Mouse (Mus musculus) neutrophil, adult 5-6 weeks (primary cell): Measurements from ENCODE around the gene Rnf5. TPM values are rescaled to one million over a fixed set of nuclear protein-coding genes. Genes with fewer than 3 reads are reported as not detected.

Experiments
- ATAC-seq: fragments of 151-379, 151-347 bp; 2 replicates; pipeline ENCODE4 v1.8.0; 2017; ENCODE audit warnings: mild to moderate bottlenecking, moderate TSS enrichment; ENCODE audit not compliant: insufficient number of reproducible peaks, poor library complexity, low FRiP score, severe bottlenecking; ENCODE audit errors: extremely low read depth
- total RNA-seq: library from RNA; stranded (forward); fragments of 200-1000 nt; gene quantifications from 2 replicates; pipeline ENCODE4 v1.2.3, GENCODE M21; 2017

The Rnf5 gene
- total RNA-seq, 1 experiment from 2014 or later = 15.9 TPM

- ATAC-seq = no peak
Observed at GRCm38 (mm10) chr17:34637459-34637858, 34.0 kb upstream of the Rnf5 start.

DNA sequence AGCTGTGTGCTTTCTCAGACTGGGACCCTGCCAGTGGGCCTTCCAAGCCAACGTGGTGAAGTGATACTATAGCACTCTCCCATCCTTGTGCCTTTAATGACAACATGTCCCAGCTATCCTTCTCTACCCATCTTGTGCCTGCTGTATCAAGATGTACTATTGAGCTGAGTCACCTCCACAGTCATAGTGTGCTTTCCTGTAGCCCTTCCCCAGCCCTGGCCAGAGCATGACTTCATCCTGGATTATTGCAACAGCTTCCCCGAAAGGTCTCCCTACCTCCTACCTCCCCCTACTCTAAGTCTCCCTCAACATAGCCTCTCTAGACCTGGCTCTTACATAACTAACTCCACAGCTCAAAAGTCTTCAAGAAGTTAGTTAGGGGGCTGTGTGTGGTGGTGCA, 32.2 kb upstream of the Rnf5 start:
- no peak for ATAC-seq

GRCm38 (mm10) chr17:34632261-34632691, 28.8 kb upstream of the Rnf5 start:
- ATAC-seq = peak; percentile 59

DNA sequence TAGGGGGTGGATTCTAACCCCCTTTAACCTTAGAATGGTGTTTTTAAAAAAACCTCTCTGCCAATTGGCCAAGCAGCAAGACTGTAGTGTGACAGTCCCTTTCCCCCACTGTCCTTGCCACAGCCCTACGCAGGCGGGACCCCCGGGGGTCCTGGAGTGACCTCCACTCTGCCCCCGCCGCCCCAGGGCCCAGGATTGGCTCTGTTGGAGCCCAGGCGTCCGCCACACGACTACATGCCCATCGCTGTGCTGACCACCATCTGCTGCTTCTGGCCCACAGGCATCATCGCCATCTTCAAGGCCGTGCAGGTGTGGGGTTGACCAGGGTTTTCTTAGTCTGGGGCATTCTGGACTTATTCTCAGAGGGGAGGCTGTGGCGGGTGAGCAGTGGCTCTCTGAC, 28.2 kb upstream of the Rnf5 start:
- no peak for ATAC-seq

GRCm38 (mm10) chr17:34630761-34631301, 27.3 kb upstream of the Rnf5 start:
- no peak for ATAC-seq

- ATAC-seq = no peak
Observed at GRCm38 (mm10) chr17:34629796-34630603, 26.5 kb upstream of the Rnf5 start.

DNA sequence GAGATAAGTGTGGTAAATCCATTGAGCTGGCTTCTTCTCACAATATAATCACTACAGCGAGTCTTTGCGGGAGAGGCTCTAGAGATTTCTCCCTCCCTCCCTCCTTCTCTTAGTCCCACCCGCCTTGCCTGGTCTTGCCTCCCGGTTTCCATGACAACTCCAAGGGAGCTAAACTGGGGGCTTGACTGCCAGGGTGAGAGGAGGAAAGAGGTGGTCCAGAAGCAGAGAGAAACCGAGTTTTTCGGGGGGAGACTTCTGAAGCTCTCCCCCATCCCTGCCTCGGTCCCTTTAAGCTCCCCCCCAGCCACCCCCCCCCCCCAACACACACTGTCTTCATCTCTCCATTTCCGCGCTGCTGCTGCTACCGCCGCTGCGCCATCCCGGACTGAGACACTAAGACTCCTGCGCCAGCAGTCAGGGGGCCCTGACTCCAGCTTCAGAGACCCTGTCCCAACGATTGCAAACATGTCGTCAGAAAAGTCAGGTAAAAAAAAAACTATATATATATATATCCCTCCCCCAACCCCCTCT, 25.8 kb upstream of the Rnf5 start, which contains the start of gene Prrt1:
TSS of gene Prrt1 (plus strand) at position 313 of the 531 bp plus-strand sequence.
- no peak for ATAC-seq

- ATAC-seq = no peak
Observed at GRCm38 (mm10) chr17:34628644-34628967, 25.1 kb upstream of the Rnf5 start.

DNA sequence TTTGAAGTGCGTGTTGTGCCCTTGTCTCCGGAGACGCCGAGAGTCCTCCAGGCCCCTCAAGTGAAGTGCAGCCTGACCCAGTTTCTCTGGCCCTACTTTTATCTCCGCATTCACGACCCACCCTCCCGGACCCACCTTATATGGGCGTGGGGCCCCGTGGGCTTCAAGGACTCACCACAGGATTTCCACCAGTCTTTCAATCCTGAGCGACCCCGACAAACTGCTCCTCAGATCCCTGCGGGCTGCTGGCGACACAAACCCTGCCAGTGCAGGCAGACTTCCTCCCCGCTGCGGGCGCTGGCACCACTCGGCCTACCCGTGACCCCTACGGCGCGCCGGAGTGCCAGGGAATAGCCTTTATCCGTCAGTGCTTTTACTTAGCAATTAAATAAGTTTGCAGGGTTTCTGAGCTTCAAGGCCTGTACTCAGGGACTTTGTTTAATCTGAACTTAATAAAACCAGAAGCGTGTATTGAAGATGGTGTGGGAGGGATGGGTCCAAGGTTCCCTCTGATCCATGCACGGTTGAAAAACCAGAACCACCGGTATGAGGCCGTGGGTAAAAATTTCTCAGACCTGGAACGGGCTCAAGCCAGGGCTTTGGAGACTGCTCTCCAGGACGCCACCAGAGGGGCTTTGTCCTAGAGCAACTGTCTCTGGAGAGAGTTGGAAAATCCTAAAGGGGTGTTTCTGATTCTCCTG, 24.6 kb upstream of the Rnf5 start, which contains the start of gene Ppt2:
TSS of gene Ppt2 (minus strand) at position 568 of the 701 bp plus-strand sequence.
- ATAC-seq = no peak

DNA sequence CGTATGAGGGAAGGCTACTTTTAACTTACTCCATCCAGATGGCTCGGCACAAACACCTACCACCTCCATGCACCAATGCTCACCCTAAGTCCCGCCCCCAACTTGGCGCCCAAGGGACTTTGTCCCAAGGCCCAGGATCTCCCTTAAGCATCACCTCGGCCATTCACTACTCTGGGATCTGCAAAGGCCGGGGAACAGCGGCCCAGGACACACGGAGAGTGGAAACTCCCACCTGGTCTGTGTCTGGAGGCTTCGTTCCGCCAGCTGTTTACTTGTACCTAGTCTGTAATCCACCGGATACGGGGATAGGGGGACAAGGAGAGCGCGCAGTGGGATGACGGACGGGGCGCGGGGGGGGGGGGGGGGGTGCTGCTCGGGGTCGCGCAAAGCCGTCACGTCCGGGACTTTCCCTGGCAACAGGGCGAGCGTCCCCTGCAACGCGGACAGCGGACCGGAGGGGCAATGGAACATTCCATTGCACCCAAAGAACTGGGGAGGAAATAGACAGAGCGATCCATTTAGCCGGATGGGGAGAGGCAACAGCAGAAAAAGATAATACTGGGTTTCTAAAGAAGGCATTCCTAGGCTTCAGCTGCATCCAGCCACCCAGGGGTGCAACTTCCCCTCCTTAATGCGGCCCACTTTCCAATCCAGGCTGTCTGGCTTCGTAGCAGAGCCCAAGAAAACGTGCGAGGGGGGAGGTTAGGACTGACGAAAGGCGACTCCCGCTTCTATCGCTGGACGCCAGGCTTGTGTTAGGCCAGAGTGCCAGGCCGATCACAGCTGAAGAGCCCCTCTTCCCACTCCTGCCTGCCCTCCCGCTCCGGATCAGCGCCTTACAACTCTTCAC, 23.8 kb upstream of the Rnf5 start:
- ATAC-seq = peak; percentile 31; the same call in 1 of the 2 replicates

GRCm38 (mm10) chr17:34626773-34627092, 23.2 kb upstream of the Rnf5 start:
- peak; percentile 40; the same call in 1 of the 2 replicates for ATAC-seq

GRCm38 (mm10) chr17:34626062-34626772, 22.7 kb upstream of the Rnf5 start:
- ATAC-seq = no peak

GRCm38 (mm10) chr17:34624981-34625380, 21.5 kb upstream of the Rnf5 start:
- no peak for ATAC-seq

- no peak for ATAC-seq
Observed at GRCm38 (mm10) chr17:34623161-34623560, 19.7 kb upstream of the Rnf5 start.

DNA sequence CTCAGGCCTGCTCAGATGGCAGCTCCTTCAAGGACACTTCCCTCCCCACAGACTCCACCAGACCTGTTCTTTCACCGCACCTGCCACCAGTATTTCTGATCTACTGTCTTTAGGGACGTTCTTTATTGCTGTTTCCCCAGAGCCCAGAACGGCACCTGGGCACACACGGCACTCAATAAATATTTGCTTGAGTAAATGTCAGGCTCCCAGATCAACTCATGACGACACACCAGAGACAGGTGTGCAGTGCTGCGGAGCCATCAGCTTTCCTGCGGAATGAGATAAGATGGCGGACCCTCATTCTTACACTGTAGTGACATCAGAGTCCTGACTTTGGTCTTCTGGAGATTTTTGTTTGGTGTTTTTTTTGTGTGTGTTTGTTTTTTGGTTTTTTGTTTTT, 17.5 kb upstream of the Rnf5 start:
- no peak for ATAC-seq

GRCm38 (mm10) chr17:34618999-34619398, 15.5 kb upstream of the Rnf5 start:
- ATAC-seq = peak; percentile 80

DNA sequence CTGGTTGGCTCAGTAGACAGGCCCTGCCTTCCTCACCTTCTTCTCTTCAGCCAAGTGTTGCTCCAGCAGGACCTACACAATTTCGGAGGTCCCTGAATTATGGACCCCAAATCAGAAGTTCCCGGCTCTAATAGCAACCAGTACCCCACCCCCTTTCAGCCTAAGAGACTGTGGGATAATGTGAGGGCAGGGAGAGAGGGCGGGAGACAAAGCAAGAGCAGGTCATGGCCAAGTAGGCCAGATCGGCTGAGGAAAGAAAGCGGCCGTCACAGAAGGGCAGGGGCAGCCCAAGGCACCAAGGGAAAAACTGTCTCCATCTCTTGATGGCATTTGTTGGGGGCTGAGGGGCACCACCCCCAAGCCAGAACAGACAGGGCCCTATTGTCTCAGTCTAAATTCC, 12.4 kb upstream of the Rnf5 start, which contains the start of gene Egfl8:
TSS of gene Egfl8 (minus strand) at position 101 of the 400 bp plus-strand sequence.
- ATAC-seq = no peak

DNA sequence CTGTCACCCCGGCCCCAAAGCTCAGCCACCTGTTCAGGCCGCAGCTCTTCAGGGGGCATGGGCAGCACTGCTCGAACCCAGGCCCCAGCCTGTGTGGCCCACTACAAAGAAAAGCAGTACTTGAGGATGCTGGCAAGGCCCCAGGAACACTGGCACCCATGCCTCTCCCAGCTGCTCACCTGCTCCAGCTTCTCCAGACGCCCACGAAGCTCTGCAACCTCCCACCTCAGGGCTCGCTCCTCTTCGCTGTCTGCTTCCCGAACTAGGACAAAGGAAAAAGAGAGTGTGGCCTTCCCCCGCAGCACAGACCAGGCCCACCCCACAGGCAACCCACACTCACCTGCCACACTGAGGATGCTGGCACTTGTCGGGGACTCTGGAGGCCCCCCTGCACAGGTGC, 10.3 kb upstream of the Rnf5 start:
- no peak for ATAC-seq
